Mouse (Mus musculus): ENCODE measurements around the gene Pgr. TPM values are rescaled to one million over a fixed set of nuclear protein-coding genes. Genes with fewer than 3 reads are reported as not detected.

Gene Pgr
- total RNA-seq (2021) = 10 to 100 TPM; 19.2 to 20.1 TPM

- intact Hi-C loops (cut with DNase I) = loop anchor here (5.0 kb wide), 1 partner anchor 197 kb away; no protein-coding TSS in a partner anchor
- DNase-seq (ENCODE audit: low spot score in 2 of 2) = peak; percentile 44 to 69
These were observed at the start of gene Pgr for GRCm38 (mm10) chr9:8899616-8900202. Pgr (plus strand) TSS chr9:8899833.

GRCm38 (mm10) chr9:8857455-8857854 is 42.2 kb upstream of the Pgr start:
- intact Hi-C loops (cut with DNase I) = no loop called here
- no peak for DNase-seq (ENCODE audit: low spot score in 2 of 2)

DNA sequence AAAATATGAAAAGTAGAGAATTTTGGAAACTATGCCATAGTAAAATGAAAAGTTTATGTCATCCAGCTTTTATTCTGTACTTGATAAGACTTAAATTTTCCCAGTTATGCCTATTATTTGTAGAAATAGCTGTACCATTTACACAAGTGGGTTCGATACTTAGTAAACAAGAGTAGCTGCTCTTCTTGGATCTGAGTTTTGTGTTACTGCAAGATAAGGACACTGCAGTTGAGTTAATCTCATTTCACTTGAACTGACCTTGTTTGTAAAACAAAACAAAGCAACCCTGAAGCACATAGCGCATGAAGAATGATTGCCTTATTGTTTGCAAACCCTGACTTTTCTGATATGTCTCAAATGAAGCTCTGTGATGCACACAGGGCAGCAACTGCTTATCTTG is 31.1 kb upstream of the Pgr start:
- DNase-seq (ENCODE audit: low spot score in 2 of 2) = no peak
- intact Hi-C loops (cut with DNase I) = no loop called here

DNA sequence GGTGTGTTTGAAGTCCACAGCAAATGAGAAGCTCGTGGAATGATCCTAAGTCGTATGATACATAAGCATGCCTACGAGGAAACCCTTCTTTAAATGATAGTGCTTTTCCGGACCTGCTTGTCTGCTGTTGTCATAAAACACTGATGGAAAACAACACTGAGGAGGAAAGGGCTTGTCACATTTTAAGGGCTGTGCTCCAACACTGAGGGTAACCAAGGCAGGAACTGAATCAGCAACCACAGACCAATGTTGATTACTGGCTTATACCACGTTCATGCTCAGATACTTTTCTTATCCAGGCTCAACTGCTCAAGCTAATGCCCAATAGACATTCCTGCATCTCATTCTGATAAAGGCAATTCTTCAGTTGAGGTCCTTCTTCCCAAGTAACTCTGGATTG is 4.4 kb upstream of the Pgr start:
- intact Hi-C loops (cut with DNase I) = no loop called here
- no peak for DNase-seq (ENCODE audit: low spot score in 2 of 2)

DNA sequence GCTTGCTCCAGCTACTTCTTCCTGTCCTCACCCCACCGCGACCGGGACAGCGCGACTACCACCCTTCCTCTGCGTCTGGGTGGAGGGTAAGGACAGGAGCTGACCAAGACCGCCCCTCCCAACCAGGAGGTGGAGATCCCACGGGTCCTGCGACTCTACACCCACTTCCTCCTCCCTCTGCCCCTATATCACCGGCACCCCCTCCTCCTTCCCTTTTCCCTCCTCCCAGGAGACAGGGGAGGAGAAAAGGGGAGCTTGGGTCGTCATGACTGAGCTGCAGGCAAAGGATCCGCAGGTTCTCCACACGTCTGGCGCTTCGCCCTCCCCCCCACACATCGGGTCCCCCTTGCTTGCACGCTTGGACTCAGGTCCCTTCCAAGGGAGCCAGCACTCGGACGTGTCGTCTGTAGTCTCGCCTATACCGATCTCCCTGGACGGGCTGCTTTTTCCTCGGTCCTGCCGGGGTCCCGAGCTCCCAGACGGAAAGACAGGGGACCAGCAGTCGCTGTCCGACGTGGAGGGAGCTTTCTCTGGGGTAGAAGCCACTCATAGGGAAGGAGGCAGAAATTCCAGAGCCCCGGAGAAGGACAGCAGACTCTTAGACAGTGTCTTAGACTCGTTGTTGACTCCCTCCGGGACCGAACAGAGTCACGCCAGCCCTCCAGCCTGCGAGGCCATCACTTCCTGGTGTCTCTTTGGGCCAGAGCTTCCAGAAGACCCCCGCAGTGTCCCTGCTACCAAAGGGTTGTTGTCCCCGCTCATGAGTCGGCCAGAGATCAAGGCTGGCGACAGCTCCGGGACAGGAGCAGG is 775 bp downstream of the Pgr start:
- DNase-seq (ENCODE audit: low spot score in 2 of 2) = peak; percentile 7 to 19
- intact Hi-C loops (cut with DNase I) = loop anchor here (5.0 kb wide), 1 partner anchor 198 kb away; no protein-coding TSS in a partner anchor

- peak; percentile 36 to 38 for DNase-seq (ENCODE audit: low spot score in 2 of 2)
- intact Hi-C loops (cut with DNase I) = loop anchor here (5.0 kb wide), 1 partner anchor 199 kb away; no protein-coding TSS in a partner anchor
These were observed 1.5 kb downstream of the Pgr start for GRCm38 (mm10) chr9:8901013-8901646.

DNA sequence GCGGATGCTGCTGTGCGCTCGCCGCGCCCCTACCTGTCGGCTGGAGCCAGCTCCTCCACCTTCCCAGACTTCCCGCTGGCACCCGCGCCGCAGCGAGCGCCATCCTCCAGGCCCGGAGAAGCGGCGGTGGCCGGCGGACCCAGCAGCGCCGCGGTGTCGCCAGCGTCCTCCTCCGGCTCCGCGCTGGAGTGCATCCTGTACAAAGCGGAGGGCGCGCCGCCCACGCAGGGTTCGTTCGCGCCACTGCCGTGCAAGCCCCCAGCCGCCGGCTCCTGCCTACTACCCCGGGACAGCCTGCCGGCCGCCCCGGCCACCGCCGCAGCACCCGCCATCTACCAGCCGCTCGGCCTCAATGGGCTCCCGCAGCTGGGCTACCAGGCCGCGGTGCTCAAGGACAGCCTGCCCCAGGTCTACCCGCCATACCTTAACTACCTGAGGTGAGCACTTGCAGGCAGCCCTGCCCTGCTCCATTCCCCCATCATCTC is 2.1 kb downstream of the Pgr start:
- intact Hi-C loops (cut with DNase I) = loop anchor here (5.0 kb wide), 1 partner anchor 199 kb away; no protein-coding TSS in a partner anchor

GRCm38 (mm10) chr9:8902277-8902676 is 2.6 kb downstream of the Pgr start:
- intact Hi-C loops (cut with DNase I) = loop anchor here (5.0 kb wide), 1 partner anchor 200 kb away; no protein-coding TSS in a partner anchor
- DNase-seq (ENCODE audit: low spot score in 2 of 2) = peak; percentile 16 to 30

More for the DNA sequence above, 2.1 kb downstream of the Pgr start:
- DNase-seq (ENCODE audit: low spot score in 2 of 2) = peak; percentile 67 to 69

DNA sequence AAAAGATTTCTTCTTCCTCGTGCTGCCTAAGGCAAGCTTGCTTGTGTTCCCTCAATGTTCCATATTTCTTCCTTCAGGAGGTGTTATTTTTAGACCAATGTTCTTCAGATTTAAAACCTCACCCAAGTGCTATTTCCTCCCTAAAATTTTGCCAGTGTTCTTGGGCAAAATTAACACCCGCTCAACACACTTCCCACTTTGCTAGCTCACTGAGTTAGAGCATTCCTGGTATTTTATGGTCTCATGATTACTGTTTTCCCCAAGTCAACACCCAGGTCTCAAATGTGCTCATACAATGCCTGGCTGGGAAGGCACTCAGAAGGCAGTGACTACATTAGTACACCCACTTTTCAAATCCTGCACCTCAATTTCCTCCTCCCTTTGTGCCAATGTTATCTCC is 27.9 kb downstream of the Pgr start:
- peak; percentile 3 to 79 for DNase-seq (ENCODE audit: low spot score in 2 of 2)
- intact Hi-C loops (cut with DNase I) = loop anchor here (1.0 to 10.0 kb wide), 2 partner anchors 17 to 177 kb away; no protein-coding TSS in a partner anchor

GRCm38 (mm10) chr9:8937753-8938152 is 38.1 kb downstream of the Pgr start:
- intact Hi-C loops (cut with DNase I) = no loop called here
- no peak for DNase-seq (ENCODE audit: low spot score in 2 of 2)

DNA sequence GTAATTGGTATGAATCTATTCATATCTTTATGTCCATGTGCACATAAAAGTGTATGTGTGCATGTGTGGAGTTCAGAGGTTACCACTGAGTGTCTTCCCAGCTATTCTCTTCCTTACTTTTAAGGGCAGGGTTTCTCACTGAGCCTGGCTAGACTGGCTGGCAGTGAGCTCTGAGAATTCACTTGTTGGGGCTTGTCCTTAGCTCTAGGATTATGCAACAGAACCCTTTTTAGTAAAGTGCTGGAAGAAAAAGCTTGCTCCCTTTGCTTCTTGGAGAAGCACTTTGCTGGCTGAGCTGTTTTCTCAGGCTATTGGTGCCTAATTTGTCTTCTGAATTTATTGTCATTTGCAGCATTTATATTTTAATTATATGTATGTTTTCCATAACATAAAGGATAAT is 53.7 kb downstream of the Pgr start:
- DNase-seq (ENCODE audit: low spot score in 2 of 2) = no peak
- intact Hi-C loops (cut with DNase I) = no loop called here

GRCm38 (mm10) chr9:8964512-8965133 is 65.0 kb downstream of the Pgr start:
- intact Hi-C loops (cut with DNase I) = loop anchor here (1.0 kb wide), 1 partner anchor 264 kb away; no protein-coding TSS in a partner anchor

DNA sequence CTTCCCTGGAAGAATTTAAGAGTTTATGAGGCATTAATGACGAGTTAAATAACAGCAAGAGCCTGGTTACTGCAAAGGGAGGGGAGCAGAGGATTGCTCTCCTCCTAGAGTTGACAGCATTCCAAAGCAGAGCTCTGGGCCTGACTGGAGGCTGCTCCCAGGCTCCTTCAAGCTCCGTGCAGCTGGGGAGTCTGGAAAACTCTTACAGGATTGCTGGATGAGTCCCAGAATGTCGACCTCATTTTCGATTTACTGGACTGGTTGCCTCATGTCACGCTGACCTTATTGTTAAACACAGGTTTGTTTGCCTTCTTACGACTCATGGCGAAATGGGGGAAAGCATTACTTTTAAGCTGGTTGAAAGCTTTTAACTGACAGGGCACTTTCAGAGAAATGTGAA is 70.6 kb downstream of the Pgr start:
- intact Hi-C loops (cut with DNase I) = no loop called here
- DNase-seq (ENCODE audit: low spot score in 2 of 2) = no peak

More at GRCm38 (mm10) chr9:8964512-8965133, 65.0 kb downstream of the Pgr start:
- peak; percentile 13 to 61 for DNase-seq (ENCODE audit: low spot score in 2 of 2)

GRCm38 (mm10) chr9:8971491-8971890 is 71.9 kb downstream of the Pgr start, which contains the start of gene Gm16485:
Gm16485 (plus strand) TSS chr9:8971791.
- intact Hi-C loops (cut with DNase I) = no loop called here
- DNase-seq (ENCODE audit: low spot score in 2 of 2) = no peak

- peak; percentile 56 to 68 for DNase-seq (ENCODE audit: low spot score in 2 of 2)
- intact Hi-C loops (cut with DNase I) = no loop called here
These were observed 78.1 kb downstream of the Pgr start for GRCm38 (mm10) chr9:8977775-8978174.

DNA sequence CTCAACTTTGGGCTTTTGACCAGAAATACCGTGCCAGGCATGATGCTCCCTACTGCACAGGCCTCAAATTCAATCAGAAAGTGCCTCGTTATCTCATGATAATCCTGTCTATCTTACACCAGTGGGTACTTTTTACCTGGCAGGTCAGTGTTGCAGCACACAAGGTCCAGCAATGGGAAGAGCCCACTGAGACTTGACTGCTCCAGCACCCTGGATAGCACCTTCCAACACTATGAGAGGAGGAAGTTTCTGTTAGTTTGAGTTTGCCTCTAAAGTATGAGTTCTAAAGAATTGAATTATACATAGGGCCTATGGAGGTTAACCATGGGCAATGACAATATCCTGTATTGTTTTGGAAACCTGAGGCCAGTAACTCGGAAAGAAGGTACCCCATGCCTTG is 82.7 kb downstream of the Pgr start:
- intact Hi-C loops (cut with DNase I) = no loop called here

GRCm38 (mm10) chr9:8996494-8996893 is 96.9 kb downstream of the Pgr start:
- intact Hi-C loops (cut with DNase I) = no loop called here
- DNase-seq (ENCODE audit: low spot score in 2 of 2) = no peak

More for the DNA sequence above, 82.7 kb downstream of the Pgr start:
- no peak for DNase-seq (ENCODE audit: low spot score in 2 of 2)

- DNase-seq (ENCODE audit: low spot score in 2 of 2) = peak in 1 of 2 experiments; percentile 22
- intact Hi-C loops (cut with DNase I) = no loop called here
These were observed 101.5 kb downstream of the Pgr start for GRCm38 (mm10) chr9:9001170-9001569.

GRCm38 (mm10) chr9:9015108-9015507 is 115.5 kb downstream of the Pgr start:
- intact Hi-C loops (cut with DNase I) = no loop called here
- no peak for DNase-seq (ENCODE audit: low spot score in 2 of 2)
